Mouse (Mus musculus): Measurements from ENCODE around the gene Fam208b.

DNA sequence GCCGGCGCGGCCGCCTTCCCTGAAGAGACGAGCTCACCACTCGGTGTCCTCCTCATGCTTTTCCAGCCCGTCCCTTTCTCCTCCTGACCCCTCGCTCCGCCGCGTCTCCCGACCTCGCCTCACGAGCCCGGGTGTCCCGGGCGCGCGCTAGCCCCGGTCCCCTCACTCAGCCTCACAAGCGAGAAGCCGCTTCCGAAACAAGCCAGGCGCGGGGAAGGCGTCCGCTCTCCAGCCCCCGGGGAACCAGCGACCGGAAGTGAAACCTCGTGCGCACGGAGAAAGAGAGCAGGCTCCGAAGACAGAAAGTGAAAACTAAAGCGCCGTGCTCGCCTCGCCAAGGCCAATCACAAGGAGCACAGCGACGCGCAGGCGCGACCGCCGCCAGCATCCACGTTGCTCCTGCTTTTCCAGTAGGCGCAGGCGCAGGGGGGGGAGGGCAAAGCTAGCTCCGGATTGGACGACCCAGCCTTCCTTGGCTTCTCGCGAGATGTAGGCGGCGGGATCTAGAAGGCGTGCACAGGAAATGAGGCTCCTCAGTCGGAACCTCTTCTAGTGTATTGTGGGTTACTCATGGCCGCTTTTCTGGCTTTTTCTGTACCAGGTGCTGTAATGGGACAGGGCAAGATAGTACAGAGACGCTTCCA is at the start of gene Fam208b:
- TF ChIP-seq CTCF (IDR thresholded peaks at IDR 0.05; ENCODE audit: extremely low read depth, insufficient read length, insufficient replicate concordance, low read depth, low read length) (no peak), POLR2A (IDR thresholded peaks at IDR 0.05; ENCODE audit: low read depth, low read length) (peak; percentile 48)
